In the genomic region with DNA sequence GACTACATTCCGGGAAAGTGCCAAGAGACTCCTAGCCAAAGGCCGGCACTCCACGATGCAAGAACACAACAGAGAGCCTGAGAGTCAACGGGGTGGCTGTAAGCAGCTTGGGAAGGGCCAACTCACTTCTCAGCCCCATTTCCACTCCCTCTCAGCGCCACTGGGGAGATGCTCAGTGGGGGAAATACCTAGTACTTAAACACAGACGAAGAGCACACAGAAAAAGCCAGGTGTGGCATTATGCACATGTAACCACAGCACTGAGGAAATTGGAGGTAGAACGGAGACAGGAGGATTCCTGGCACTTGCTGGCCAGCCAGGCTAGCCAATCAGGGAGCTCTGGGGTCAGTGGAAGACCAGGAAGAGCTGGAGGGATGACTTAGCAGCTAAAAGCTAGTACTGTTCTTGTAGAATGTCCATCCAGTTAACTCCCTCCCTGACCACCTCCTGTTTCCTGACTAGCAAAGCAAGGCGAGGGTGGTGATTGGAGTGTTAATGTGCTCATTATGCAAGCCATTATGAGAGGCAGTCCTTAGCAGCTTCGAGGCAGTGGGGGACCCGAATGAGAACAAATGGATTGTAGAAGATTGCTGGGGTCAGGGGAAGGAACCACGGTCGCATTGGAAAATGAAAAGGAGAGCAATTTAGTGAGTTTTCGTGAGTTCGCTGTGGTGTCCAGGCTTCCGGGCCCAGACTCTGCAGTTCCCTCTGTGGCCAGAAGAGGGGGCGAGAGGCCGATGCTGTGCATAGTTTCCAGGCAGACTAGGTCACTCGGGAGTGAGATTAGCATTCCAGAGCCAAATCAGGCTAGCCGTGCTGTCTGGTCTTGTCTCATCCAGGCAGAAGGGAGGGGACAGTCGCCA, we compare ENCODE assay signal across 8 mouse cellular contexts. TPM values are rescaled to one million over a fixed set of nuclear protein-coding genes. Genes with fewer than 3 reads are reported as not detected.
DNase-seq lines count a peak whose midpoint lies in the region; ATAC-seq and TF ChIP-seq lines count a peak whose summit lies in the region.

No protein-coding gene starts in this region.

- ATAC-seq in embryonic facial prominence, embryonic 14.5 days (ENCODE audit: low read depth), result peak; percentile 91
- ATAC-seq in limb, embryonic 13.5 days (ENCODE audit: low FRiP score, low read depth), result peak; percentile 77; the same call in 1 of the 2 replicates
- ATAC-seq in midbrain, embryonic 16.5 days, result peak; percentile 95

- DNase-seq in 3134 (ENCODE audit: extremely low read depth, insufficient read length, low spot score), result peak; percentile 70
- peak; percentile 91 for DNase-seq in adrenal gland, postnatal 36 days
- peak; percentile 90 for DNase-seq in embryonic facial prominence, embryonic 14.5 days (ENCODE audit: low spot score)
- DNase-seq in heart, adult 2 months, result peak; percentile 85 to 93
- peak; percentile 64 to 88 for DNase-seq in kidney, adult 8-10 months
- peak; percentile 81 to 86 for DNase-seq in spleen, postnatal 10 days (ENCODE audit: low spot score in 2 of 2)

- H3K27ac ChIP-seq in embryonic facial prominence, embryonic 14.5 days (replicated peaks; ENCODE audit: low read depth, low read length), result no peak overlapping the region
- peak overlapping the region; percentile 61 for H3K27ac ChIP-seq in heart, adult 2 months
- no peak overlapping the region; the same call in 1 of the 2 replicates for H3K27ac ChIP-seq in limb, embryonic 13.5 days
- peak overlapping the region; percentile 81 for H3K27ac ChIP-seq in midbrain, embryonic 16.5 days (ENCODE audit: low read length)

- H3K4me1 ChIP-seq in embryonic facial prominence, embryonic 14.5 days (ENCODE audit: control insufficient read depth, insufficient read depth, low read length), result no peaks in the 10 kb centered on the region
- H3K4me1 ChIP-seq in heart, adult 2 months (ENCODE audit: control insufficient read depth, insufficient read depth, low read length), result peaks cover 6% of the 10 kb centered on the region
- H3K4me1 ChIP-seq in limb, embryonic 13.5 days, result peaks cover 5% of the 10 kb centered on the region; the same call in 1 of the 2 replicates
- H3K4me1 ChIP-seq in midbrain, embryonic 16.5 days (ENCODE audit: control insufficient read depth, insufficient read depth, low read length), result peaks cover 11% of the 10 kb centered on the region

- no peak for TF ChIP-seq EP300 in heart, adult 2 months (IDR thresholded peaks at IDR 0.05; ENCODE audit: insufficient read depth, low read depth, low read length)

- 0 out of 2 replicates have a peak, but pooled peaks have one; percentile 34 for TF ChIP-seq POLR2A in heart, adult 2 months (IDR thresholded peaks at IDR 0.05; ENCODE audit: insufficient read depth, low read depth, low read length)

- WGBS in embryonic facial prominence, embryonic 14.5 days, result 11% methylated on average over 20 of the region's 20 CpGs
- 11% methylated on average over 20 of the region's 20 CpGs for WGBS in heart, adult 2 months
- 11% methylated on average over 20 of the region's 20 CpGs for WGBS in limb, embryonic 13.5 days
- 5% methylated on average over 20 of the region's 20 CpGs for WGBS in midbrain, embryonic 16.5 days

- no peaks in the 10 kb centered on the region for H3K27me3 ChIP-seq in embryonic facial prominence, embryonic 14.5 days (replicated peaks; ENCODE audit: control insufficient read depth, insufficient read depth, low read length)
- H3K27me3 ChIP-seq in heart, adult 2 months (ENCODE audit: control insufficient read depth, insufficient read depth, low read length), result no peaks in the 10 kb centered on the region
- H3K27me3 ChIP-seq in limb, embryonic 13.5 days, result no peaks in the 10 kb centered on the region
- H3K27me3 ChIP-seq in midbrain, embryonic 16.5 days (ENCODE audit: control insufficient read depth, insufficient read depth, low read depth, low read length), result no peaks in the 10 kb centered on the region

- no peaks in the 10 kb centered on the region for H3K79me2 ChIP-seq in heart, adult 2 months (replicated peaks; ENCODE audit: control insufficient read depth, insufficient read depth, low read length)

- peak overlapping the region; percentile 21 for H3K4me3 ChIP-seq in embryonic facial prominence, embryonic 14.5 days (ENCODE audit: low read depth, low read length)
- H3K4me3 ChIP-seq in heart, adult 2 months, result peak overlapping the region; percentile 51
- H3K4me3 ChIP-seq in limb, embryonic 13.5 days, result peak overlapping the region; percentile 28
- H3K4me3 ChIP-seq in midbrain, embryonic 16.5 days (ENCODE audit: low read depth, low read length), result peak overlapping the region; percentile 15

- no peaks in the 10 kb centered on the region for H3K9me3 ChIP-seq in embryonic facial prominence, embryonic 14.5 days (ENCODE audit: control insufficient read depth, low read length)
- H3K9me3 ChIP-seq in limb, embryonic 13.5 days, result no peaks in the 10 kb centered on the region
- no peaks in the 10 kb centered on the region for H3K9me3 ChIP-seq in midbrain, embryonic 16.5 days (replicated peaks; ENCODE audit: control insufficient read depth, low read length, poor library complexity, severe bottlenecking)

- peaks cover 29% of the 10 kb centered on the region for H3K36me3 ChIP-seq in embryonic facial prominence, embryonic 14.5 days (ENCODE audit: control insufficient read depth, insufficient read depth, low read length)
- no peaks in the 10 kb centered on the region for H3K36me3 ChIP-seq in heart, adult 2 months (ENCODE audit: control insufficient read depth, insufficient read depth, low read length)
- peaks cover 31% of the 10 kb centered on the region for H3K36me3 ChIP-seq in limb, embryonic 13.5 days
- H3K36me3 ChIP-seq in midbrain, embryonic 16.5 days (ENCODE audit: control insufficient read depth, insufficient read depth, low read length), result peaks cover 24% of the 10 kb centered on the region

- H3K9ac ChIP-seq in embryonic facial prominence, embryonic 14.5 days (ENCODE audit: low read depth, low read length), result peak overlapping the region; percentile 46; the same call in 1 of the 2 replicates
- peak overlapping the region; percentile 31; the same call in 1 of the 2 replicates for H3K9ac ChIP-seq in heart, adult 2 months (ENCODE audit: low read depth, low read length)
- H3K9ac ChIP-seq in limb, embryonic 13.5 days, result peak overlapping the region; percentile 55
- peak overlapping the region; percentile 56 for H3K9ac ChIP-seq in midbrain, embryonic 16.5 days (ENCODE audit: low read depth, low read length)

- H3K4me2 ChIP-seq in embryonic facial prominence, embryonic 14.5 days (ENCODE audit: low read depth, low read length), result peak overlapping the region; percentile 43
- H3K4me2 ChIP-seq in limb, embryonic 13.5 days (replicated peaks), result peak overlapping the region; percentile 56
- H3K4me2 ChIP-seq in midbrain, embryonic 16.5 days (ENCODE audit: low read length), result peak overlapping the region; percentile 35

- no peak; the same call in 1 of the 2 replicates for TF ChIP-seq CTCF in heart, adult 2 months (IDR thresholded peaks at IDR 0.05)

- intact Hi-C loops in heart, adult 2 months (cut with DNase I), result loop anchor here (1.0 kb wide), 1 partner anchor 61 kb away; no protein-coding TSS in a partner anchor

RNA-seq across cellular contexts. Expression of a gene that starts 12.5 kb away (rescaled TPM):
- 1 to 10 TPM; 1.6 to 3.4 TPM for total RNA-seq in adrenal gland, postnatal 36 days (2021)
- 1.1 and 1.5 TPM in 2 replicates for polyA plus RNA-seq in embryonic facial prominence, embryonic 14.5 days (2014; fragmentation: Nextera tagmentation; extraction: Ambion mirVana)
- not detected for total RNA-seq in heart, adult 2 months (2021)
- polyA plus RNA-seq in heart, adult 2 months (2012; rRNA removed), result not detected in 2 replicates
- polyA plus RNA-seq in limb, embryonic 13.5 days (2015; fragmentation: Nextera tagmentation; extraction: Ambion mirVana), result 0.19 and 0.38 TPM in 2 replicates
- 76.2 and 89.7 TPM in 2 replicates for polyA plus RNA-seq in midbrain, embryonic 16.5 days (2015; fragmentation: Nextera tagmentation; extraction: Ambion mirVana)

RNA-seq across cellular contexts. Expression of a gene that starts 15.9 kb away (rescaled TPM):
- total RNA-seq in adrenal gland, postnatal 36 days (2021), result 100 to 1,000 TPM; 489 to 545 TPM
- polyA plus RNA-seq in embryonic facial prominence, embryonic 14.5 days (2014; fragmentation: Nextera tagmentation; extraction: Ambion mirVana), result 481 and 483 TPM in 2 replicates
- total RNA-seq in heart, adult 2 months (2021), result 1,000 to 10,000 TPM; 1,645 to 1,928 TPM
- 2,909 and 3,459 TPM in 2 replicates for polyA plus RNA-seq in heart, adult 2 months (2012; rRNA removed)
- 449 and 457 TPM in 2 replicates for polyA plus RNA-seq in limb, embryonic 13.5 days (2015; fragmentation: Nextera tagmentation; extraction: Ambion mirVana)
- 565 and 600 TPM in 2 replicates for polyA plus RNA-seq in midbrain, embryonic 16.5 days (2015; fragmentation: Nextera tagmentation; extraction: Ambion mirVana)

RNA-seq across cellular contexts. Expression of a gene that starts 16.0 kb away (rescaled TPM):
- under 1 TPM; 0.33 to 0.83 TPM for total RNA-seq in adrenal gland, postnatal 36 days (2021)
- 0.54 and 0.90 TPM in 2 replicates for polyA plus RNA-seq in embryonic facial prominence, embryonic 14.5 days (2014; fragmentation: Nextera tagmentation; extraction: Ambion mirVana)
- not detected for total RNA-seq in heart, adult 2 months (2021)
- polyA plus RNA-seq in heart, adult 2 months (2012; rRNA removed), result 0.20 TPM in 1 of 2 replicates, not detected in the other
- polyA plus RNA-seq in limb, embryonic 13.5 days (2015; fragmentation: Nextera tagmentation; extraction: Ambion mirVana), result 0.37 TPM in 1 of 2 replicates, not detected in the other
- polyA plus RNA-seq in midbrain, embryonic 16.5 days (2015; fragmentation: Nextera tagmentation; extraction: Ambion mirVana), result 0.24 and 0.46 TPM in 2 replicates

RNA-seq across cellular contexts. Expression of a gene that starts 50.0 kb away (rescaled TPM):
- 10 to 100 TPM; 55.5 to 59.9 TPM for total RNA-seq in adrenal gland, postnatal 36 days (2021)
- 36.7 and 42.2 TPM in 2 replicates for polyA plus RNA-seq in embryonic facial prominence, embryonic 14.5 days (2014; fragmentation: Nextera tagmentation; extraction: Ambion mirVana)
- 10 to 100 TPM; 13.6 to 19.3 TPM for total RNA-seq in heart, adult 2 months (2021)
- 18.5 and 27.3 TPM in 2 replicates for polyA plus RNA-seq in heart, adult 2 months (2012; rRNA removed)
- 49.3 and 49.4 TPM in 2 replicates for polyA plus RNA-seq in limb, embryonic 13.5 days (2015; fragmentation: Nextera tagmentation; extraction: Ambion mirVana)
- 87.2 and 87.8 TPM in 2 replicates for polyA plus RNA-seq in midbrain, embryonic 16.5 days (2015; fragmentation: Nextera tagmentation; extraction: Ambion mirVana)

Comparison
In these comparisons a context has a peak if more than half of its experiments do, and no peak if none do; other contexts are left out.
1. H3K27ac ChIP-seq: peak in heart, adult 2 months (single experiment) and midbrain, embryonic 16.5 days (single experiment); none in embryonic facial prominence, embryonic 14.5 days (single experiment) and limb, embryonic 13.5 days (single experiment).
2. RNA of a gene that starts 12.5 kb away (polyA plus RNA-seq): 76.2 to 89.7 TPM in midbrain, embryonic 16.5 days; 1.1 to 1.5 TPM in embryonic facial prominence, embryonic 14.5 days, 0.19 to 0.38 TPM in limb, embryonic 13.5 days and not detected in heart, adult 2 months; every median in the first group is over 10 times any median in the second.
3. Peak in every context shown above with its lines, with median percentiles within 50 percentile points of each other: DNase-seq, ATAC-seq, H3K4me2 ChIP-seq, H3K4me3 ChIP-seq and H3K9ac ChIP-seq.